Mouse (Mus musculus): ENCODE results near the gene Mrpl52.

DNA sequence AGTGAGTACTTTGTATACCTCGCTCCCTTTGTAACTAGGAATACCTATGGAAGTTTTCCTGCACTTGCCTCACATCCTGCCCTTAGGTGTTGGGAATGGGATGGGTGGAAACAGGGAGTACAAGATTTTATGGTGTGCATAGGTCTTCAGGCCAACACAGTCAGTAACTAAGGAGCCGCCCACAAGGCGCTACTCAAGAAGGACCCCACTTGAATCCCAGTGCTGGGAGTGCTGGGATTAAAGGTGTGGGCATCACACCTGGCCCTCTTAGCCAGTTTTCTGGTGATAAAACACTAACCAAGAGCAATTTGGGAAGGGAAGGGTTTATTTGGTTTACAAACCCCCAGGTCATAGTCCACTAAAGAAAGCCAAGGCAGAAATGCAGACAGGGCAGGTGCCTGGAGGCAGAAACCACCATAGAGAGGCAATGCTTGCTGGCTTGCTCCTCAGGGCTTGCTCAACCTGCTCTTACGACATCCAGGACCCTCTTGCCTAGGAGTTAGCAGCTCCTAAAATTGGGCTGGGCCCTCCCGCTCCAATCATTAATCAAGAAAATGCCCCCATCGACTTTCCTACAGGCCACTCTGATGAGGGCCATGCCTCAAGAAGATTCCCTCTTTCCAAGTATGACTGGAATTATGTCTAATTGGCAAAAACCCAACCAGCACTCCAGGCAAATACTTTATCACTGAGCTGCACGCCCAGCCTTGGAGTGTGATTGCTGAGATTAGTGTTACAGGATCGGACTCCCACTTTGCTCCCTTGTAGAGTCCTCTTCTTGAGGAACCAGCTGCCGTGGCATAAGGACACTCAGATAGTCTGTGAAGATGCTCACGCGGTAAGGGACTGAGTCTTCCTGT is 28.2 kb downstream of the Mrpl52 start:
- TF ChIP-seq CTCF (IDR thresholded peaks at IDR 0.05; ENCODE audit: insufficient read depth, low read length) (no peak), POLR2A (IDR thresholded peaks at IDR 0.05; ENCODE audit: borderline replicate concordance, extremely low read depth, low read depth, low read length) (no peak)
